Mouse (Mus musculus) Muller cell, postnatal 12 days (primary cell): Measurements from ENCODE around the gene Kat5.

ENCODE experiments used
- DNase-seq: peaks from one replicate; pipeline ENCODE4 v3.0.0-alpha.2; 2015; ENCODE audit errors: inconsistent ontology term

The Kat5 gene

DNA sequence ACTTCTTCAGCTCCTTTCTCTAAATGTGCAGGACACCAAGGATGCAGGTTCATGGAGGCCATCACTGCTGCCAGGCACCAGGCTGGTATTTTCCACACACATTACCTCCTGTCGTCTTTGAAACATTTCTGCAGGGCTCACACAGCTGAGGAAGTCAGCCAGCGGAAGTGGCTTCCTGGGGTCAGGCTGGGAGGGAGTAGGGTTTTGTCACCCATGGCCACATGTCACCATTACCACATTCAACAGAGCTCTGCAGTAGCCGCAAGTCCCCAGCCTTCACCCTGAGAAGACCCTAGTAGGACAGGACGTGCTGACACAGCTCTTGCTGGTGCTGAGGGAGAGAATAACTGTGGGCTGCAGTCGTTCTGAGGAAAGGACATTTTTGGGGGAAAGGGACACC, 38.2 kb downstream of the Kat5 start:
- DNase-seq, result no peak

DNA sequence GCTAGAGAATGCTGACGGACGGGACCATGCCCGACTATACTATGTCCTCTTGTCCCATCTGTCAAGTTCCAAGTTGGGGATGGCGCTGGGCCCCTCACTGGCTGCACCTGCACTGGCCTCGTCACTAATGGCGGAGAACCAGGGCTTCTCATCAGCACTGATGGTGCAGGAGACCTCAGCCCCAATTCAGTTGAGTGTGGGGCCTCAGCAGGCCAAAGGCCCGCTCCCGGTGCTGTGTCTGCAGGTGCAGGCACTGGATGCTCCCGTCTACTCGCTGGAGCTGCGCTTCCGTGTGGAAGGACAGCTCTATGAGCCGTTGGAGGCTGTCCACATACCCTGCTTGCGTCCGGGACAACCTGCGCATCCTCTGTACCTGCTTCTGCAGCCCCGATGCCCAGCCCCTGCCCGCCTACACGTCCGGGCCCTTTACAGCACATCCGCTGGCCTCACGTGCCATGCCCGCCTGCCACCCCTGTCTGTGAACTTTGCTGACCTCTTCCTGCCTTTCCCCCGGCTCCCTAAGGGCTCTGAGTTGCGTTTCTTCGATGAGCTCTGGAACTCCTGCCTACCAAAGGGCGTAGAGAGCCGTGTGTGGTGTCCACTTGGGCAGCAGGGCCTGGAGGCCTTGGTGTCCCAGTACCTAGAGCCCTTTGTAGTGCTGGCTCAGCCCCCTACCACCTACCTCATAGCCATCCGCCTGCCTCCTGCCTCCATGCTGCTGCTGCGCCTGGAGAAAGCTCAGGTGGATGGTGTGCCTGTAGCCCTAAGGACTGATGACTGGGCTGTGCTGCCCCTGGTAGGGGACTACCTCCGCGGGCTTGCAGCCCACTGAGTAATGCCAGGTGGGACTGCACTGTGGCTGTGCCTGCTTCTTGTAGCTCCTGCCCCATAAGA, 39.4 kb downstream of the Kat5 start:
- no peak for DNase-seq

DNA sequence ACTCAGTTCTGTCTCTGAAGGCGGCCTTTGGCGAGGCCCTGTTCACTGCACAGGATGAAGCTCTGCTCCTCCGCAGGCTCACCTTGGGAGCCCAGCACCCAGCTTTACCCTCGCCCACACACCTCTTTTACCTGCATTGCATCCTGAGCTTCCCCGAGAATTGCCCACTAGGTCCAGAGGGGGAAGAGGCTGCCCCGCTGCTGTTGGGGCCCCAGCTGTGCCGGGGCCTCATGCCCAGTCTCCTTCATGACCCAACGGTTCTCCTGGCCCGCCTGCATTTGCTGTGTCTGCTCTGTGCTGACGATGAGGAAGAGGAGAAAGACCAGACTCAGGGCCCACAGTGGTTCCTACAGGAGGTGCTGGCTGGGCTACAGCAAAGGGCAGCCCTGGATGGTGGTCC, 40.5 kb downstream of the Kat5 start:
- no peak for DNase-seq

DNA sequence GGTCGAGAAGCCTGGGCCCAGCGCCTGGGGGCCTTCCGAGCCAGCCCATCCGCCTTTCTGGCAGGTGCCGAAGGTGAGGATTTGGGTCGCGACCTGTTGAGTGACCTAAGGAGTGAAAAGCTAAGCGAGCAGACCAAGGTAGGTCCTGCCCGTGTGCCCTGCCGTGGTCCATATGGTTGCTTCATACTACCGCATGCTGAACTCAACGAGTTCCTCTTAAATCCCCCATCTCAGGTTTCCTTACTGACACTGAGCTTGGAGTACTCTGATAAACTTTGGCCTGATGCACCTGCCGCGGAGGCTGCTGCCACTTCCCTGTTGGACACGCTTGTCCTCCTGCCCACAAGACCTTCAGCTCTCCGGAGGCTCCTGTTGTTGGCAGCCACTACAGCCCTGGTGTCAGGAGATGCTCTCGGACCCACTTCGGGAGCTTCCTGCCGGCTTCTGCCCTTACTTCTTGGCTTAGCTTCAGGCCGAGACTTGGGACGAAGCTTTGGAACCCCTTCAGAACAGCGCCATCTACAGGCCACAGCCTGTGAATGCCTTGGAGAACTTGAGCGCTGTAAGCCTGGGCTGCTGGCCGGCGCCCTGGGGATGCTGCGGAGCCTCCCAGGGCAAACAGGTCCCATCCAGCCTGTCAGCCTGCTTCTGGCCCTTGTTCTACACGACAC, 41.4 kb downstream of the Kat5 start:
- DNase-seq, result peak; percentile 79

DNA sequence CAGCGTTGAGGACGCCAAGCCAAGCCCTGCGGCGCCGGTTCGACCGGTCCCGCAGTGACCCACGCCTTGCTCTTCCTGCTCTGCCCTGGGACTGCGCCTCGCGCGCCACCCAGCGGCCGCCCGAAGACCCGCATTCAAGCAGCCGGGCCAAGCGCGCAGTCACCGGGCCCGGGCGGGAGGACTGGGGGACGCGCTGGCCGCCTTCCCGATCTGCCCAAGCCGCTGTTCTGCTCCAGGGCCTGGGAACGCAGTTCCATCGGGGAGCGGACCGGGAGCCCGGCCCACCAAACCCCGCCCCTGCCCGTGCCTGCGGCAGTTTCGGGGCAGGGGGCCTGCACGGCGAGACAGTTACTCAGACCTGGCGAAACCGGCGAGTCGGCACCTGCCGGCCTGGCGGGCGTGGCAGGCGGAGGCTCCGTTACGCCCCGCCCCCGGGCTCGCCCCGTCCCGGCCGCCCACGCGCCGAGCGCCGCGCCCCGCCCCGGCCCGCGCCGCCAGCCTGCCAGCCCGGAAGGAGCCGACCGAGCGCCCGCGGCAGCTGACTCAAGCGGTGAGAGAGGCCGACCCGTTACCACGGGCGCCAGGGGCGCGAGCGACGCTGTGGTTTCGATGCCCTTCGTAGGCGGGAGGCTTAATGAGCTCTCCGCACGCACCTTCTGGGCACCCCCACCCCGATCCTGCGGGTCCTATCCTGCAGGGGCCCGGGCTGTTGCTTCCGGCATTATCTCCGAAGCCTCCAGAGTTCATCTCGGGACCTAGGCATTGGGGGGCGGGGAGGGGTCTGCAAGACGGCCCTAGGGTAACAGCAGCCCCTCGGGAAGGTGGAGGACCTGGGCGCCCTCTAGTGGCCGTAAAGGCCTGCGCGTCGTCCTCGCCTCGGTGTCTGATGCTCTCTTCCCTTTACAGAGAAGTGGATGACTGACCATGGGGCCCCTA, 42.2 kb downstream of the Kat5 start, which contains the start of gene Ap5b1:
TSS of gene Ap5b1 (plus strand) at position 492 of the 936 bp plus-strand sequence.
- peak; percentile 95 for DNase-seq

DNA sequence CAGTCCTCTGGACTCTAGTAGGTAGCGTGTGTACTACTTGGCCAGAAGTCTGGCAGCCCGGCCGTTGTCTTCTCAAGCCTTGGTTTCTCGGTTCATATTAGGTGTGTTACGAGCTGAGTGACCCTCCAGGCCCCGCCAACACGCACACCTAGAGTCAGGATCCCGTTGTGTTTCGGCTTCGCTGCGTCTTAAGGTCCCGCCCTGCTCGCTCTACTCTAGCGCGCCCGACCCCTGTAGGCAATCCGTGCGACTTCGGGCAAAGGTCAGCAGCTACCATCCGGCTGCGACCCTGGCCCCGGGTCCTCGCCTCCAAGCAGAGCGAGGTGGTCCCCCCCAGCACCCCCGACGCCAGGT, 42.9 kb downstream of the Kat5 start:
- DNase-seq, result no peak

DNA sequence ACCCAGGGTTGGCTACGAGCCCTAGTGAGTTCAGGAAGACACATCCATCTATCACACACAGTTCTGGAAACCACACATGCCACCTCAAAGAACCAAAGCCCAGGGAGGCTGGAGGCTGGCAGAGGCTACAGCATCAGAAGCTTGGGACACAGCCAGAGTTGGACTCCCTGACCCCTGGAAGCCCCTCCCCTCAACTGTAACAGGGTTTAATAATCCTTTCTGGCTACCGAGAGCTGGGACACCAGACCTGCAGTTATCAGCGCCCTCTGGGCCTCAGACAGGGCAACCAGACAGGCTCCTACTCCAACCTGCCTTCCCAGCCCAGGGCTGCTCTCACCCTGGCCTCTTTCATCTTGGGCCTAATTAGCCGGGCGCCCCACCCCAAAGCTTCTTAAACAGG, 43.7 kb downstream of the Kat5 start:
- DNase-seq, result no peak

DNA sequence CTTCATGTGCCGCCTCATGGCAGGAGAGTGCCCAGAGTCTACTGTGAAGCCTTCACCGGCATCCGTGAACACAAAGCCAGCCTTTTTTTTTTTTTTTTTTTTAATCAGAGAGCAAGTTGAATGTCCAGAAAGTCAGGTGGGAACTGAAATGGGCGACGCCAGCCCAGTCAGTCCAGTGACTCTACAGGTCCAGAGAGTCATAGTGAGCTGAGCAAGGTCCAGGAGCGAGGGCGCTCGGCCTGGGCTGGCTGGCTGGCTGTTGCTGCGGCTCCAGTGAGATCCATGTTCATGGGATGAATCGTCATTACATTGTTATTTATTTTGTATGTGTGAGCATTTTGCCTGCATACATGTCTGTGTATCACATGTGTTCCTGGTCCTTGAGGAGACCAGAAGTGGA, 47.3 kb downstream of the Kat5 start:
- DNase-seq, result no peak

DNA sequence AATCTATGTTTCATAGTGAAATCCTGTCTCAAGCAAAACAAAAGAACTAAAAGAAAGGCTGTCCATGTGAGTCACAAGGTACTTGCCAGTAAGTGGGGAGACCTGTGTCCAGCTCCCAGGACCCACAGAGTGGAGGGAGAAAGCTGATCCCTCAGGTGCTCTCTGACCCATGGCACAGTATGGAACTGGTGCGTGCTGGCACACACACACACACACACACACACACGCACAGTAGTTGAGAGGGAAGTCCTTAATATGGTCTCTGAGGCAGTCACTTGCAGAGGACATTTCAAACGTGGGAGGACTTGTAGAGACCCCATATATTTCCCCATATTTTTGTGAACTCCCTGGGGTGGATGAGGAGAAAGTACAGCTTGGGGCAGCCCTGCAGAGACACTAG, 48.2 kb downstream of the Kat5 start:
- DNase-seq, result no peak

DNA sequence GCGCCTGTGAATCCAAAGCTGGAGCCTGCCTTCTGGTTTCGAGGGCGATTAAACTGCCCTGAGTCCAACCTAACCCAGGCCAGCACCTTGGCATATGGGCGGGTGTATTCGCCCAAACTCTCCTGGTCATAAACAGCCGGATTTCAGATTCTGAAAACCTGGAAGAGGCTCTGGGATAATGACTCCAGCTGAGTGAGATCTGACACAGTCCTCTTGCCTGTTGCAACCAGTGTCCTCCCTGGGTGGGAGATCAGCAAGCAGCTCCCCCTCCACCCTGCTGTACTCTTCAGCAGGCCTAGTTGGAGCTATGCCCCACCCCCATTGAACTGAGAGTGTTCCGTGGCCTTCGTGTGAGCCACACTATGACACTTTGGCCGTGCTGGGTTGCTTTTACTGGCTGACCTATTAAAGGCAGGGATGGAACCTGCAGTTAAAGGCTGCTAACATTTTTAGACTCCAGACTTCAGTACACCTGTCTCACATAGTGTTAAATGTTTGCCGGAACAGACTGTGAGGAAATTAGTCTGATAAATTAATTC, 48.7 kb downstream of the Kat5 start:
- no peak for DNase-seq

DNA sequence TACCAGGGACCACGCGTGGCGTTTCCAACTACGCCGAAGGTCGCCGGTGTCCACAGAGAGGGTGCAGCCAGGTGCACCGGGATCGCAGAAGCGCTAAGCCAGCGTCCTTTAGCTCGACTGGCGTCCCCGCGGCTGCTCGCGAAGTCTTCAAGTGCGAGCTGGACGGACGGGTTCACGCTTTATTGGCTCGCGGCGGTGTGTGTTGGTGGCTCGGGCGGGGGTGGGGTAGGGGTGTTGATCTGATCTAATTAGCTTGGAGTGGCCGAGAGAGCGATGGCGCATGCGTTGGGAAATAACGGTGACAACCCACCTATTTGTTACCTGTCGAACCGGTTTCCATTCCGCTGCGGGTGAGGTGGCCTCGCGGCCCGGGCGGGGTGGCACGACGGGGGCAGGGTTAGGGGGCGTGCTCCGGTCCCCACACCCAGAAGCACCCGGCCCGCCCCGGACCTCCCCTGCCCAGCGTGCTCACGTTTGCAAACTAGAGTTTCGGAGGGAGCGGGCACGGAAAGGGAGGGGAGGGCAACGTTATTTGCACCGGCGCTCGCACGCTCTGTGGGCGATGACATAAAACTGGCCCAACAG, 49.5 kb downstream of the Kat5 start, which contains the start of gene Ovol1:
TSS of gene Ovol1 (minus strand) at position 190 of the 585 bp plus-strand sequence.
- peak; percentile 25 for DNase-seq

DNA sequence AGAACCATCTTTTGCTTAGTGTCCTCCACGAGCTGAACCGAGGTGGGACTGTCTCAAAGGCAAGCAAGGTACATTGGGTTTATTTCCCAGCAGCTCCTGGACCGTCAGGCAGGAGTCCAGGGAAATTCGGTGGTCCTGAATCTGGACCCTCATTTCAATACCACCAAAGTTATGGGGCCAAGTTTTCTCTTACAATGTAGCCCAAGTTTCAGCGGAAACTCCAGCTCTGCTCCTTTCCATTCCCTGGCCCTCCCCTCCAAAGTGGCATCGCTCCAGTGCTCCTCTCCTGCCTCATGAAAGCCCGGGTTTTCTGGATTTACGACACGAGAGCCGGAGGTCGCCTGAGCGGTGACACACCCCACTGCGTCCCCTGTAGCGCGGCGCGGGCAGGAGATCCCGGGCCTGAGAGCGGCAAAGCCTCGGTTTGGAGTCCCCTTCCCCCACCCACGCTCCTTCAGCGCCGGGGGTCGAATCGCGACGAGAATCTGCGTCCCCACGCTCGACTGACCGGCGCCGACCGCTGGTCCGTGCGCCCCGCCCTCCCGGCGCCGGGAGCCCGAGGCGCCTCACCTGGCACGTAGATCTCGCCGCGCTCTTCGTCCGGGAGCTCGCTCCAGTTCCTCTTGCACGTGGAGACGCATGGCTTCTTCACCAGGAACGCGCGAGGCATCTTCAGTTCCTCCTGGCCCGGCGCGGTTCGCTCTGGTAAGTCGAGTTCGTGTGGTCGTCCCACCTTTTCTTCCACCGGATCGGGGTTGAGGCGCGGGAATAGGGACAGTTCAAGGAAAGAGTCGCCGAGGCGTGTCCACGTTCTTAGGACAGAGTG, 50.2 kb downstream of the Kat5 start:
- DNase-seq, result peak; percentile 15

DNA sequence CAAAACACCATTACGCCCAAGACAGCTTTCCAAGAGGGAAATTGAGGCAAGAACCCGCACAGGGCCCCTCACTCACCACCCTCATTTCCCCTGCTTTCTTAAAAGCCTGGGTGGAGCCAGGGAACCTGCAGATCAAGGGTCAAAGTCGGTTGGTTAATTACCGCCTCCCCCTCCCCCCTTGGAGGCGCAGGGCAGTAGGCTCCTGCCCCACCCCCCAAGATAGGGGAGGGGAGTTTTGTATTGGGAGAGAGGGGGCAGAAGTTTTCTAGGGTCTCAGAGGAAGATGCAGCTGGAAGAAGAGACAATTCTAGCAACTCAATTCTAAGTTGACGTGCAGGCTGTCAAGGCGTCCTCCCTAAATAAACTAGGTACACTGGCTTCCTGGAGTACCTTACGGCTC, 50.8 kb downstream of the Kat5 start:
- DNase-seq, result no peak

DNA sequence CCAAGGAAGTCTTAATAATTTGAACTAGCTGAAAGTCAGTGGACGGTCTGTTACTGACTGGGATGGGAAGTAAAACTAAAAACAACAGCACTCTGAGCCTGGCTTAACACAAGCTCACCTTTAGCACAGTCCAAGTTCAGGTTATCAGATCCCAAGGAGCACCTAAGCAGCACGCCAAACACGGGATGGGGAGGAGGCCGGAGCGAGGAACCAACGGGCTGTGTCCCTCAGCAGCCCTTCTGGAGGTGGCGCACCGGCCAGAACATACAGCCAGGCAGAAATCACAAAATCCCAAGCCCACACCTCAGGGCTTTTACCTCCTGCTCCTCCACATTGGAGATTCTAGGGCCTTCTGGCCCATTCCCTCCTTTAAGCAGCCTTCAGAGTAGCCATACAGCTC, 51.3 kb downstream of the Kat5 start:
- DNase-seq, result no peak

DNA sequence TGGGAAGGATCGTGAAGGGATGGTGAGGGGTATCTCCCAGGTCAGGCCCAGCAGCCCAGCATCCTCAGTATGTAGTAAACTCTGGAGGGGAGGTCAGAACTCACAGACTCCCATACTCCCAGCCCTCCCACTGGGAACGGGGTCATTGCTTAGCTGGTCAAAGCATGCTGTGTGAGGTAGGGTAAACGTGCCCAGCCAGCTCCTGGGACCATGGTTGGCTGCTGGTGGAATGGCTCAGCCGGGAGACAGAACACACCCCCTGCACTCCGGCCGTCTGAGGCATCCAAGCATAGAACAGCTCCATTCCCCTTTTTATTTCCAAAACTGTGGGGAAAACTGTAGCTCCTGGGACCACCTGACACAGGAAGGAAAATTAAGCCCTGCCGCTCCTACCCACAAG, 51.9 kb downstream of the Kat5 start:
- DNase-seq, result no peak

DNA sequence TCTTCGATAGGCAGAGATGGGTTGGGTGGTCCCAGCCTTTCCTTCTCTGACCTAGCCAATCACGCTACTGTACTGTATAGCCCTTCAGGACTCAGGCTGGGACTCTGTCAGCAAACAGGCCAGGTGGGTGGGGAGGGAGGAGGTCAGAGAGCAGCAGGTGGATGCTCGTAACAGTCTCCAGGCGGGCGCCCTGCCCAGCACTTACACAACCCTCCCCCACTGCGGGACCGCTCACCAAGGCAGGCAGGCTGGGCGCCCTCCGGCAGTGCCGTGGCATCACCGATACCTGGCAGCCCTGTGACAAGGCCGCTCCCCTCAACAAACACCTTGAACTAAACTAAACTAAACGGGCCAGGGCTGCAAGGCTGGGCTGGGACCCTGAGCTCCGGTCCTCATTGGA, 55.8 kb downstream of the Kat5 start:
- no peak for DNase-seq

DNA sequence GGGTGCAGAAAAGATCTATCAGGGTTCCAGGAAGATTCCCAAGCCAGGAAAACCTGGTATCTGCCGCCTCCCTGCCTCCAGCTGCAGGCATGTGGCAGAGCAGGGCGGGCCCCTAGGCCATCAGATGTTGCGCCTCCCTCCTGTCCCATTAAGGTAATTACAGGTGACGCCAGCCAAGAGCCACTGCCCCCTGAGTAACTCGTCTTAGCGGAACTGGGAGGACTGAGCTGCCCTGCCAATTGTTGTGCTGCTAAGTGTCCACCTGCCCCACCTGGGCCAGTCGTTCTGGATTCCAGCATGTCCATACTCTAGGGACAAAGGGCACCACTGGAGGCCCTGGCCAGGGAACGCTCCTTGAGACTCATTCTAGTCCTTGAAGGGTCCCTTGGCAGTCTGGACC, 56.2 kb downstream of the Kat5 start:
- no peak for DNase-seq
